Mouse (Mus musculus) spleen, adult 2 months (tissue): ENCODE data around the gene Cldn11.

ENCODE experiments used
- CTCF ChIP-seq: fragments of 200-500 bp; IDR thresholded peaks from 2 replicates; pipeline ENCODE4 v1.5.1; 2011; ENCODE audit warnings: mild to moderate bottlenecking, inconsistent platforms; ENCODE audit not compliant: insufficient read depth, insufficient read length, insufficient replicate concordance; ENCODE audit errors: extremely low read depth
- POLR2A ChIP-seq: fragments of 200-500 bp; IDR thresholded peaks from 2 replicates; pipeline ENCODE4 v1.6.1; 2011; ENCODE audit warnings: low read depth, low read length, inconsistent platforms

DNA sequence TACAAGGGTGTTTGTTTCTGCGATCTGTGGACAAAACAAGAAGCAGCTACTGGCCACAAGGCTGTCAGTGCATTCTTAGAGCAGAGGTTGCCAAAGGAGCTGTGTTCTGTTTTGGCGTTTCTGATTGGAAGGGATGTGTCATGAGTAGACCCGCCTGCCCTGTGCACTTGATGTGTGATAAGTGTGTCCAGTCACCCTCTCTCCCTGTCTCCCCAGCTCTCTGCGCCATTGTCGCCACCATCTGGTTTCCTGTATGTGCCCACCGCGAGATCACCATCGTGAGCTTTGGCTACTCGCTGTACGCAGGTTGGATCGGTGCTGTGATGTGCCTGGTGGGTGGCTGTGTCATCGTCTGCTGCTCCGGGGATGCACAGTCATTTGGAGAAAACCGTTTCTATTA lies 13.1 kb downstream of the Cldn11 start:
- no peak for TF ChIP-seq CTCF
- no peak for TF ChIP-seq POLR2A
